Mouse (Mus musculus) 3T3-L1 (cell line): ENCODE measurements at regions not wholly inside any gene's neighbourhood (a gene's known extent, or its start where the extent isn't known, plus 50 kb on each side); places are given as distances from the start of the nearest gene placed in this dataset.
"Not testable (repeated sequence)": the region's sequence is repeated elsewhere in the genome, so short reads cannot be mapped to it uniquely, and the experiment has no call there.

ENCODE experiments used
- DNase-seq: peaks from one replicate; pipeline ENCODE4 v3.0.0-alpha.2; 2015; ENCODE audit warnings: low read depth, low spot score

GRCm38 (mm10) chr4:31225741-31226140 lies 738.2 kb upstream of the Map3k7 start:
- DNase-seq = no peak

- no peak for DNase-seq
Measured at GRCm38 (mm10) chr4:31268825-31269495, 694.9 kb upstream of the Map3k7 start.

- no peak for DNase-seq
Measured at GRCm38 (mm10) chr4:31274131-31274530, 689.8 kb upstream of the Map3k7 start.

- DNase-seq = no peak
Measured at GRCm38 (mm10) chr4:31290301-31290975, 673.5 kb upstream of the Map3k7 start.

GRCm38 (mm10) chr4:31293752-31294151 lies 670.1 kb upstream of the Map3k7 start:
- no peak for DNase-seq

- no peak for DNase-seq
Measured at GRCm38 (mm10) chr4:31297848-31298247, 666.0 kb upstream of the Map3k7 start.

- DNase-seq = no peak
Measured at GRCm38 (mm10) chr4:31319269-31319668, 644.6 kb upstream of the Map3k7 start.

- no peak for DNase-seq
Measured at GRCm38 (mm10) chr4:31320734-31321507, 643.0 kb upstream of the Map3k7 start.

GRCm38 (mm10) chr4:31323816-31324215 lies 640.1 kb upstream of the Map3k7 start:
- DNase-seq = peak; percentile 54

- DNase-seq = no peak
Measured at GRCm38 (mm10) chr4:31328798-31329197, 635.1 kb upstream of the Map3k7 start.

- no peak for DNase-seq
Measured at GRCm38 (mm10) chr4:31331053-31331452, 632.8 kb upstream of the Map3k7 start.

- DNase-seq = no peak
Measured at GRCm38 (mm10) chr4:31335686-31336085, 628.2 kb upstream of the Map3k7 start.

GRCm38 (mm10) chr4:31337980-31338379 lies 625.9 kb upstream of the Map3k7 start:
- DNase-seq = no peak

- DNase-seq = no peak
Measured at GRCm38 (mm10) chr4:31343312-31344248, 620.3 kb upstream of the Map3k7 start.

- not testable (repeated sequence) for DNase-seq
Measured at GRCm38 (mm10) chr4:31354046-31354445, 609.9 kb upstream of the Map3k7 start.

- DNase-seq = no peak
Measured at GRCm38 (mm10) chr4:31354953-31355352, 608.9 kb upstream of the Map3k7 start.

GRCm38 (mm10) chr4:31366172-31366571 lies 597.7 kb upstream of the Map3k7 start:
- DNase-seq = no peak

GRCm38 (mm10) chr4:31367031-31367430 lies 596.9 kb upstream of the Map3k7 start:
- DNase-seq = no peak

GRCm38 (mm10) chr4:31370062-31370461 lies 593.8 kb upstream of the Map3k7 start:
- no peak for DNase-seq

GRCm38 (mm10) chr4:31381069-31381969 lies 582.6 kb upstream of the Map3k7 start:
- no peak for DNase-seq
